Mouse (Mus musculus) fat pad, adult 2 months (tissue): ENCODE measurements around the gene Ank3.

ENCODE experiments used
- DNase-seq: peaks from one replicate; pipeline ENCODE4 v3.0.0-alpha.2; 2011; ENCODE audit warnings: low read depth, low spot score; ENCODE audit errors: extremely low read depth

Gene Ank3

GRCm38 (mm10) chr10:69534716-69535115, 136.1 kb downstream of the Ank3 start:
- DNase-seq, result no peak

- DNase-seq, result no peak
Measured at GRCm38 (mm10) chr10:69535123-69535930, 136.8 kb downstream of the Ank3 start.

- DNase-seq, result no peak
Measured at GRCm38 (mm10) chr10:69535931-69536200, 137.3 kb downstream of the Ank3 start.

GRCm38 (mm10) chr10:69536372-69537075, 138.0 kb downstream of the Ank3 start:
- no peak for DNase-seq

- DNase-seq, result peak; percentile 92
Measured at GRCm38 (mm10) chr10:69538236-69538635, 139.7 kb downstream of the Ank3 start.

- DNase-seq, result no peak
Measured at GRCm38 (mm10) chr10:69542439-69542838, 143.9 kb downstream of the Ank3 start.

- DNase-seq, result no peak
Measured at GRCm38 (mm10) chr10:69543876-69544620, 145.5 kb downstream of the Ank3 start.

- no peak for DNase-seq
Measured at GRCm38 (mm10) chr10:69544653-69545052, 146.1 kb downstream of the Ank3 start.

- DNase-seq, result no peak
Measured at GRCm38 (mm10) chr10:69545936-69546335, 147.4 kb downstream of the Ank3 start.

- DNase-seq, result no peak
Measured at GRCm38 (mm10) chr10:69546643-69547042, 148.1 kb downstream of the Ank3 start.

GRCm38 (mm10) chr10:69548771-69549170, 150.2 kb downstream of the Ank3 start:
- DNase-seq, result no peak

- DNase-seq, result no peak
Measured at GRCm38 (mm10) chr10:69549221-69549620, 150.6 kb downstream of the Ank3 start.

GRCm38 (mm10) chr10:69550824-69551223, 152.3 kb downstream of the Ank3 start:
- no peak for DNase-seq

GRCm38 (mm10) chr10:69553091-69553490, 154.5 kb downstream of the Ank3 start:
- no peak for DNase-seq

- no peak for DNase-seq
Measured at GRCm38 (mm10) chr10:69555592-69555991, 157.0 kb downstream of the Ank3 start.

- DNase-seq, result no peak
Measured at GRCm38 (mm10) chr10:69556278-69556677, 157.7 kb downstream of the Ank3 start.

GRCm38 (mm10) chr10:69560237-69560636, 161.7 kb downstream of the Ank3 start:
- DNase-seq, result no peak

GRCm38 (mm10) chr10:69562931-69563330, 164.4 kb downstream of the Ank3 start:
- no peak for DNase-seq

- no peak for DNase-seq
Measured at GRCm38 (mm10) chr10:69565052-69565451, 166.5 kb downstream of the Ank3 start.

GRCm38 (mm10) chr10:69568976-69569375, 170.4 kb downstream of the Ank3 start:
- no peak for DNase-seq

GRCm38 (mm10) chr10:69569740-69570139, 171.2 kb downstream of the Ank3 start:
- DNase-seq, result no peak
